Mouse (Mus musculus) liver, embryonic 11.5 days (tissue): ENCODE results near the gene Nrbf2. TPM values are rescaled to one million over a fixed set of nuclear protein-coding genes. Genes with fewer than 3 reads are reported as not detected.

Source experiments
- ATAC-seq: fragments of 200-750 bp; cut with Nextera tagmentation; replicated peaks from 2 replicates; pipeline ENCODE4 v1.8.0; 2017; ENCODE audit warnings: moderate number of reproducible peaks, mild to moderate bottlenecking, moderate TSS enrichment, moderate library complexity; ENCODE audit not compliant: low FRiP score
- DNase-seq: peaks from one replicate; pipeline ENCODE4 v3.0.0-alpha.2; 2017; ENCODE audit warnings: low spot score
- H3K27ac ChIP-seq: fragments of 300-500 bp; sonication (generic); 2 replicates; pipeline ENCODE4 v1.5.1; 2014; ENCODE audit warnings: mild to moderate bottlenecking, low read depth, low read length, control low read depth
- H3K27me3 ChIP-seq: fragments of 300-500 bp; sonication (generic); replicated peaks from 2 replicates; pipeline ENCODE4 v1.6.1; 2014; ENCODE audit warnings: low read length, mixed read lengths; ENCODE audit not compliant: control insufficient read depth, insufficient read depth
- H3K36me3 ChIP-seq: fragments of 300-500 bp; sonication (generic); 2 replicates; pipeline ENCODE4 v1.6.1; 2014; ENCODE audit warnings: mild to moderate bottlenecking, low read length, moderate library complexity, mixed read lengths; ENCODE audit not compliant: control insufficient read depth, insufficient read depth
- H3K4me1 ChIP-seq: fragments of 300-500 bp; sonication (generic); replicated peaks from 2 replicates; pipeline ENCODE4 v1.6.1; 2014; ENCODE audit warnings: low read length, mixed read lengths; ENCODE audit not compliant: control insufficient read depth, insufficient read depth
- H3K4me2 ChIP-seq: fragments of 300-500 bp; sonication (generic); 2 replicates; pipeline ENCODE4 v1.6.1; 2014; ENCODE audit warnings: mild to moderate bottlenecking, control low read depth, moderate library complexity
- H3K4me3 ChIP-seq: fragments of 300-500 bp; sonication (generic); 2 replicates; pipeline ENCODE4 v1.5.1; 2014; ENCODE audit warnings: low read depth, low read length, control low read depth
- H3K9ac ChIP-seq: fragments of 300-500 bp; sonication (generic); 2 replicates; pipeline ENCODE4 v1.6.1; 2014; ENCODE audit warnings: low read depth, low read length, control low read depth
- H3K9me3 ChIP-seq: fragments of 300-500 bp; sonication (generic); 2 replicates; pipeline ENCODE4 v1.6.1; 2016; ENCODE audit warnings: low read length, inconsistent platforms, mixed read lengths; ENCODE audit not compliant: control insufficient read depth
- WGBS: fragments of 180-500 bp; shearing (Covaris S2); extraction: QIAGEN DNeasy Blood & Tissue Kit; methylation state at CpG from one replicate; pipeline ENCODE4 v1.1.7; 2014; 5-methylcytosine and 5-hydroxymethylcytosine counted together
- polyA plus RNA-seq: library from polyadenylated mRNA; unstranded; fragments of >200 nt; fragmentation: Nextera tagmentation; extraction: Ambion mirVana; gene quantifications from 2 replicates; pipeline ENCODE4 v1.2.1, GENCODE M21; 2014

Gene Nrbf2
- polyA plus RNA-seq, 1 experiment from 2014 or later = 44.0 TPM

- 58% methylated on average over 5 of the region's 5 CpGs for WGBS
- no peaks in the 10 kb centered on the region for H3K36me3 ChIP-seq
- H3K4me2 ChIP-seq = peak overlapping the region; percentile 15; the same call in 1 of the 2 replicates
- H3K9ac ChIP-seq = no peak overlapping the region
- no peak overlapping the region for H3K4me3 ChIP-seq
- H3K27me3 ChIP-seq = no peaks in the 10 kb centered on the region
- no peak overlapping the region for H3K27ac ChIP-seq
- ATAC-seq (no peak), DNase-seq (no peak)
- peaks cover 5% of the 10 kb centered on the region; the same call in 1 of the 2 replicates for H3K4me1 ChIP-seq
- no peaks in the 10 kb centered on the region for H3K9me3 ChIP-seq
These were observed 13.8 kb upstream of the Nrbf2 start for GRCm38 (mm10) chr10:67298856-67299255.

GRCm38 (mm10) chr10:67297175-67297855 is 12.2 kb upstream of the Nrbf2 start:
- no peak overlapping the region; the same call in 1 of the 2 replicates for H3K27ac ChIP-seq
- WGBS = 82% methylated on average over 17 of the region's 17 CpGs
- H3K4me1 ChIP-seq = peaks cover 5% of the 10 kb centered on the region; the same call in 1 of the 2 replicates
- ATAC-seq (peak; percentile 36), DNase-seq (no peak)
- peak overlapping the region; percentile 24 for H3K4me3 ChIP-seq
- no peaks in the 10 kb centered on the region for H3K27me3 ChIP-seq
- H3K9me3 ChIP-seq = no peaks in the 10 kb centered on the region
- peak overlapping the region; percentile 48 for H3K4me2 ChIP-seq
- H3K36me3 ChIP-seq = no peaks in the 10 kb centered on the region
- H3K9ac ChIP-seq = no peak overlapping the region

- Histone ChIP-seq H3K9ac (peak overlapping the region; percentile 31; the same call in 1 of the 2 replicates), H3K27me3 (no peaks in the 10 kb centered on the region), H3K27ac (peak overlapping the region; percentile 84), H3K36me3 (no peaks in the 10 kb centered on the region), H3K9me3 (no peaks in the 10 kb centered on the region), H3K4me3 (no peak overlapping the region), H3K4me1 (peaks cover 5% of the 10 kb centered on the region; the same call in 1 of the 2 replicates), H3K4me2 (peak overlapping the region; percentile 48)
- 76% methylated on average over 8 of the region's 8 CpGs for WGBS
- no peak for DNase-seq
- ATAC-seq = peak; percentile 47
These were observed 11.5 kb upstream of the Nrbf2 start for GRCm38 (mm10) chr10:67296482-67297152.

GRCm38 (mm10) chr10:67295938-67296466 is 10.9 kb upstream of the Nrbf2 start:
- H3K4me1 ChIP-seq = peaks cover 5% of the 10 kb centered on the region; the same call in 1 of the 2 replicates
- no peaks in the 10 kb centered on the region for H3K36me3 ChIP-seq
- no peaks in the 10 kb centered on the region for H3K9me3 ChIP-seq
- WGBS = 31% methylated on average over 7 of the region's 7 CpGs
- peak overlapping the region; percentile 84 for H3K27ac ChIP-seq
- H3K9ac ChIP-seq = no peak overlapping the region
- ATAC-seq (peak; percentile 77), DNase-seq (no peak)
- no peak overlapping the region for H3K4me3 ChIP-seq
- H3K27me3 ChIP-seq = no peaks in the 10 kb centered on the region
- peak overlapping the region; percentile 48 for H3K4me2 ChIP-seq

- no peak overlapping the region for H3K9ac ChIP-seq
- WGBS = 43% methylated on average over 5 of the region's 5 CpGs
- H3K27ac ChIP-seq = peak overlapping the region; percentile 72
- ATAC-seq = peak; percentile 51; the same call in 1 of the 2 replicates
- no peaks in the 10 kb centered on the region for H3K27me3 ChIP-seq
- no peaks in the 10 kb centered on the region for H3K36me3 ChIP-seq
- H3K9me3 ChIP-seq = no peaks in the 10 kb centered on the region
- no peak overlapping the region for H3K4me3 ChIP-seq
- DNase-seq = no peak
- peaks cover 2% of the 10 kb centered on the region; the same call in 1 of the 2 replicates for H3K4me1 ChIP-seq
- peak overlapping the region; percentile 40; the same call in 1 of the 2 replicates for H3K4me2 ChIP-seq
These were observed 10.2 kb upstream of the Nrbf2 start for GRCm38 (mm10) chr10:67295331-67295730.

GRCm38 (mm10) chr10:67291087-67291486 is 6.0 kb upstream of the Nrbf2 start:
- DNase-seq (no peak), ATAC-seq (no peak)
- Histone ChIP-seq H3K4me3 (no peak overlapping the region), H3K4me2 (no peak overlapping the region), H3K9me3 (no peaks in the 10 kb centered on the region), H3K27me3 (no peaks in the 10 kb centered on the region), H3K27ac (no peak overlapping the region), H3K36me3 (no peaks in the 10 kb centered on the region), H3K9ac (no peak overlapping the region), H3K4me1 (no peaks in the 10 kb centered on the region)
- WGBS = 68% methylated on average over 8 of the region's 8 CpGs

GRCm38 (mm10) chr10:67290622-67291021 is 5.5 kb upstream of the Nrbf2 start:
- peaks cover under 1% of the 10 kb centered on the region; the same call in 1 of the 2 replicates for H3K4me1 ChIP-seq
- no peak for ATAC-seq
- no peaks in the 10 kb centered on the region for H3K9me3 ChIP-seq
- 63% methylated on average over 4 of the region's 4 CpGs for WGBS
- H3K9ac ChIP-seq = no peak overlapping the region
- DNase-seq = no peak
- no peaks in the 10 kb centered on the region for H3K27me3 ChIP-seq
- H3K27ac ChIP-seq = no peak overlapping the region
- no peak overlapping the region for H3K4me3 ChIP-seq
- H3K36me3 ChIP-seq = no peaks in the 10 kb centered on the region
- no peak overlapping the region for H3K4me2 ChIP-seq

GRCm38 (mm10) chr10:67287877-67288276 is 2.8 kb upstream of the Nrbf2 start:
- no peak overlapping the region for H3K9ac ChIP-seq
- no peaks in the 10 kb centered on the region for H3K9me3 ChIP-seq
- H3K36me3 ChIP-seq = no peaks in the 10 kb centered on the region
- no peak overlapping the region for H3K4me2 ChIP-seq
- H3K27ac ChIP-seq = no peak overlapping the region
- H3K27me3 ChIP-seq = no peaks in the 10 kb centered on the region
- peaks cover 17% of the 10 kb centered on the region for H3K4me1 ChIP-seq
- ATAC-seq = no peak
- DNase-seq = no peak
- H3K4me3 ChIP-seq = no peak overlapping the region
- WGBS = 86% methylated on average over 3 of the region's 3 CpGs
